Mouse (Mus musculus) kidney, adult 2 months (tissue): ENCODE measurements around the gene Tmod2.

ENCODE experiments used
- CTCF ChIP-seq: fragments of 200-500 bp; conservative IDR thresholded peaks from 2 replicates; pipeline ENCODE4 v1.5.1; 2011; ENCODE audit warnings: low read depth, mild to moderate bottlenecking, control low read depth, low read length, moderate library complexity, mixed read lengths; ENCODE audit not compliant: insufficient read depth, insufficient read length
- POLR2A ChIP-seq: fragments of 200-500 bp; IDR thresholded peaks from one replicate; pipeline ENCODE4 v1.6.1; 2011; ENCODE audit warnings: low read depth, low read length, control low read depth

GRCm38 (mm10) chr9:75621428-75621827, 10.3 kb upstream of the Tmod2 start:
- no peak for TF ChIP-seq CTCF
- no peak for TF ChIP-seq POLR2A
